Mouse (Mus musculus) MEL (cell line): ENCODE measurements around the gene Gmeb2. TPM values are rescaled to one million over a fixed set of nuclear protein-coding genes. Genes with fewer than 3 reads are reported as not detected.

Experiments used
- DNase-seq: peaks from one replicate; pipeline ENCODE4 v3.0.0; 2011; ENCODE audit warnings: low read depth, low spot score
- H3K27ac ChIP-seq: 2 replicates; pipeline ENCODE4 v1.5.1; 2012; ENCODE audit warnings: low read depth, mild to moderate bottlenecking, control low read depth, low read length, moderate library complexity; ENCODE audit not compliant: control insufficient read depth
- H3K27me3 ChIP-seq, 2 experiments: fragments of 150-350 bp in 1 of 2; sonication (generic) in 1 of 2; 2 replicates each; pipeline ENCODE4 v1.6.1; 2012; ENCODE audit warnings: low read length in 2 of 2, mild to moderate bottlenecking in 2 of 2, improper control_type of control experiment in 1 of 2, moderate library complexity in 1 of 2; ENCODE audit not compliant: insufficient read depth in 2 of 2, control insufficient read depth in 1 of 2
- H3K36me3 ChIP-seq, 2 experiments: 2 replicates each; pipeline ENCODE4 v1.6.1; 2012 to 2014; ENCODE audit warnings: low read length in 2 of 2, improper control_type of control experiment in 1 of 2, inconsistent platforms in 1 of 2, mild to moderate bottlenecking in 1 of 2; ENCODE audit not compliant: insufficient read depth in 2 of 2, control insufficient read depth in 1 of 2
- H3K4me1 ChIP-seq, 2 experiments: fragments of 150-350 bp in 1 of 2; sonication (generic) in 1 of 2; 2 replicates each; pipeline ENCODE4 v1.6.1; 2012; ENCODE audit warnings: low read length in 2 of 2, improper control_type of control experiment in 1 of 2, mild to moderate bottlenecking in 1 of 2; ENCODE audit not compliant: insufficient read depth in 2 of 2, control insufficient read depth in 1 of 2
- H3K4me3 ChIP-seq, 2 experiments: fragments of 150-350 bp in 1 of 2; sonication (generic) in 1 of 2; 2 replicates each; pipeline ENCODE4 v1.5.1; 2012; ENCODE audit warnings: low read depth in 2 of 2, low read length in 2 of 2, mild to moderate bottlenecking in 2 of 2, moderate library complexity in 2 of 2, control low read depth in 1 of 2, improper control_type of control experiment in 1 of 2; ENCODE audit not compliant: control insufficient read depth in 1 of 2, insufficient read depth in 1 of 2
- H3K79me2 ChIP-seq: 2 replicates; pipeline ENCODE4 v1.6.1; 2012; ENCODE audit warnings: mild to moderate bottlenecking, low read length, moderate library complexity; ENCODE audit not compliant: control insufficient read depth, poor library complexity, insufficient read depth
- H3K9ac ChIP-seq: 2 replicates; pipeline ENCODE4 v1.6.1; 2012; ENCODE audit warnings: low read depth, mild to moderate bottlenecking, control low read depth, low read length, moderate library complexity; ENCODE audit not compliant: control insufficient read depth, poor library complexity, severe bottlenecking
- H3K9me3 ChIP-seq: fragments of 150-350 bp; sonication (generic); replicated peaks from 2 replicates; pipeline ENCODE4 v1.6.1; 2012; ENCODE audit warnings: mild to moderate bottlenecking, low read length, improper control_type of control experiment, moderate library complexity; ENCODE audit not compliant: insufficient read depth
- CTCF ChIP-seq, 3 experiments: IDR thresholded peaks in 2 of 3; conservative IDR thresholded peaks in 1 of 3; 2 replicates each; pipeline ENCODE4 v1.5.1; 2011 to 2012; ENCODE audit warnings: low read length in 3 of 3, low read depth in 2 of 3, mild to moderate bottlenecking in 2 of 3, improper control_type of control experiment in 1 of 3, inconsistent platforms in 1 of 3, mixed read lengths in 1 of 3, moderate library complexity in 1 of 3; ENCODE audit not compliant: control insufficient read depth in 1 of 3, insufficient read depth in 1 of 3, poor library complexity in 1 of 3, severe bottlenecking in 1 of 3
- ELF1 ChIP-seq: IDR thresholded peaks from 2 replicates; pipeline ENCODE4 v1.6.1; 2014; ENCODE audit warnings: low read depth, mild to moderate bottlenecking, inconsistent platforms, low read length, improper control_type of control experiment, moderate library complexity
- ETS1 ChIP-seq: IDR thresholded peaks from 2 replicates; pipeline ENCODE4 v1.6.1; 2012; ENCODE audit warnings: low read depth, mild to moderate bottlenecking, inconsistent platforms, low read length, improper control_type of control experiment, moderate library complexity
- GABPA ChIP-seq: IDR thresholded peaks from 2 replicates; pipeline ENCODE4 v1.6.1; 2012; ENCODE audit warnings: low read depth, mild to moderate bottlenecking, inconsistent platforms, low read length, improper control_type of control experiment, moderate library complexity
- HCFC1 ChIP-seq: IDR thresholded peaks from 2 replicates; pipeline ENCODE4 v1.6.1; 2012; ENCODE audit warnings: low read depth, mild to moderate bottlenecking, inconsistent platforms, low read length, improper control_type of control experiment, moderate library complexity
- MXI1 ChIP-seq: IDR thresholded peaks from 2 replicates; pipeline ENCODE4 v1.6.1; 2011; ENCODE audit warnings: mild to moderate bottlenecking, low read depth, low read length, improper control_type of control experiment
- NELFE ChIP-seq: IDR thresholded peaks from 2 replicates; pipeline ENCODE4 v1.6.1; 2011; ENCODE audit warnings: low read depth, low read length, improper control_type of control experiment
- POLR2A ChIP-seq, 2 experiments: IDR thresholded peaks; 2 replicates each; pipeline ENCODE4 v1.6.1; 2011 to 2012; ENCODE audit warnings: low read length in 2 of 2, mild to moderate bottlenecking in 2 of 2, control low read depth in 1 of 2, improper control_type of control experiment in 1 of 2, low read depth in 1 of 2, moderate library complexity in 1 of 2; ENCODE audit not compliant: control insufficient read depth in 1 of 2, insufficient read depth in 1 of 2, poor library complexity in 1 of 2
- RAD21 ChIP-seq: IDR thresholded peaks from 2 replicates; pipeline ENCODE4 v1.6.1; 2011; ENCODE audit warnings: mild to moderate bottlenecking, low read depth, low read length, improper control_type of control experiment
- SIN3A ChIP-seq: IDR thresholded peaks from 2 replicates; pipeline ENCODE4 v1.6.1; 2012; ENCODE audit warnings: low read length, improper control_type of control experiment, inconsistent platforms
- SMC3 ChIP-seq: IDR thresholded peaks from 2 replicates; pipeline ENCODE4 v1.6.1; 2011; ENCODE audit warnings: low read depth, low read length, improper control_type of control experiment
- TBP ChIP-seq: IDR thresholded peaks from 2 replicates; pipeline ENCODE4 v1.8.0; 2011; ENCODE audit warnings: low read depth, low read length, improper control_type of control experiment
- USF2 ChIP-seq, 2 experiments: IDR thresholded peaks; 2 replicates each; pipeline ENCODE4 v1.6.1; 2011 to 2012; ENCODE audit warnings: improper control_type of control experiment in 2 of 2, low read length in 2 of 2, borderline replicate concordance in 1 of 2, inconsistent platforms in 1 of 2, low read depth in 1 of 2, mild to moderate bottlenecking in 1 of 2; ENCODE audit not compliant: insufficient read depth in 1 of 2
- ZNF384 ChIP-seq: IDR thresholded peaks from 2 replicates; pipeline ENCODE4 v1.6.1; 2012; ENCODE audit warnings: low read depth, mild to moderate bottlenecking, inconsistent platforms, low read length, improper control_type of control experiment
- polyA plus RNA-seq, 2 experiments: library from polyadenylated mRNA; stranded (reverse) in 1 of 2; unstranded in 1 of 2; fragments of >175 nt in 1 of 2; fragments of >200 nt in 1 of 2; gene quantifications; 2 replicates each; pipeline versions ENCODE4 v1.2.1 to v1.2.4; 2012; ENCODE audit warnings: low replicate concordance in 2 of 2, low read depth in 1 of 2; ENCODE audit not compliant: insufficient read length in 2 of 2, insufficient read depth in 1 of 2, missing spikeins in 1 of 2
- total RNA-seq: library from RNA; depleted of rRNA; stranded (reverse); fragments of 300-350 nt; gene quantifications from 2 replicates; pipeline ENCODE4 v1.2.3, GENCODE M21; 2012

Gmeb2 gene
- total and polyA plus RNA-seq, 3 experiments = 8.3 to 16.9 TPM; not detected in 1

- H3K27ac ChIP-seq = no peak overlapping the region
- H3K4me3 ChIP-seq = no peak overlapping the region
- H3K79me2 ChIP-seq = peaks cover 7% of the 10 kb centered on the region; the same call in 1 of the 2 replicates
- H3K36me3 ChIP-seq = peaks cover 0 to 17% of the 10 kb centered on the region in 2 experiments; a peak in 2 of 4 replicates
- H3K9me3 ChIP-seq = no peaks in the 10 kb centered on the region
- H3K4me1 ChIP-seq = peaks cover 2 to 15% of the 10 kb centered on the region in 2 experiments
- DNase-seq = no peak
- H3K9ac ChIP-seq = no peak overlapping the region
- no peaks in the 10 kb centered on the region for H3K27me3 ChIP-seq
- TF ChIP-seq USF2 (IDR thresholded peaks at IDR 0.05; ENCODE audit: borderline replicate concordance in 1 of 2, insufficient read depth in 1 of 2, low read depth in 1 of 2, low read length in 2 of 2) (no peak), ZNF384 (peak; percentile 36; the same call in 1 of the 2 replicates)
Observed at GRCm38 (mm10) chr2:181245031-181245430, 42.8 kb downstream of the Gmeb2 start.

- TF ChIP-seq GABPA (no peak), ELF1 (peak; percentile 13; the same call in 1 of the 2 replicates), TBP (peak; percentile 80), RAD21 (no peak), MXI1 (peak; percentile 47; the same call in 1 of the 2 replicates), SIN3A (peak; percentile 68; the same call in 1 of the 2 replicates), NELFE (peak; percentile 62), HCFC1 (peak; percentile 46; the same call in 1 of the 2 replicates), SMC3 (no peak), POLR2A (IDR thresholded peaks at IDR 0.05; ENCODE audit: control insufficient read depth in 1 of 2, insufficient read depth in 1 of 2, low read depth in 1 of 2, low read length in 2 of 2, poor library complexity in 1 of 2) (peak; percentile 36 to 82; a peak in 2 of 4 replicates), CTCF (IDR thresholded peaks at IDR 0.05 in 2 of 3, conservative IDR thresholded peaks at IDR 0.05 in 1 of 3; ENCODE audit: control insufficient read depth in 1 of 3, insufficient read depth in 1 of 3, low read depth in 2 of 3, low read length in 3 of 3, poor library complexity in 1 of 3, severe bottlenecking in 1 of 3) (no peak), ETS1 (peak; percentile 50; the same call in 1 of the 2 replicates)
- TF ChIP-seq, all 39 proteins: peak for 8
- DNase-seq = peak; percentile 92
- Histone ChIP-seq H3K27ac (peak overlapping the region; percentile 80), H3K9ac (peak overlapping the region; percentile 57), H3K79me2 (peaks cover 7% of the 10 kb centered on the region; the same call in 1 of the 2 replicates), H3K9me3 (no peaks in the 10 kb centered on the region), H3K4me3 (peak overlapping the region; percentile 42 to 58), H3K36me3 (peaks cover 0 to 17% of the 10 kb centered on the region in 2 experiments; a peak in 2 of 4 replicates), H3K4me1 (peaks cover 2 to 15% of the 10 kb centered on the region in 2 experiments), H3K27me3 (no peaks in the 10 kb centered on the region)
Observed at GRCm38 (mm10) chr2:181243706-181244394, 44.0 kb downstream of the Gmeb2 start.
